Mouse (Mus musculus) MEL (cell line): ENCODE results near the gene D6Ertd527e.
A peak's percentile ranks its signal among the peaks of the same experiment; 100 is the strongest.

Experiments
- CHD2 ChIP-seq: IDR thresholded peaks from 2 replicates; pipeline ENCODE4 v1.6.1; 2011; ENCODE audit warnings: low read length, improper control_type of control experiment
- EP300 ChIP-seq, 2 experiments: IDR thresholded peaks; 2 replicates each; pipeline ENCODE4 v1.6.1; 2011; ENCODE audit warnings: improper control_type of control experiment in 2 of 2, low read length in 2 of 2, low read depth in 1 of 2, mild to moderate bottlenecking in 1 of 2
- GATA1 ChIP-seq: IDR thresholded peaks from 2 replicates; pipeline ENCODE4 v1.6.1; 2011; ENCODE audit warnings: low read depth, low read length, improper control_type of control experiment
- MAFK ChIP-seq: IDR thresholded peaks from 2 replicates; pipeline ENCODE4 v1.6.1; 2011; ENCODE audit warnings: low read depth, mild to moderate bottlenecking, low read length, improper control_type of control experiment, borderline replicate concordance
- POLR2A ChIP-seq, 2 experiments: IDR thresholded peaks; 2 replicates each; pipeline ENCODE4 v1.6.1; 2011 to 2012; ENCODE audit warnings: low read length in 2 of 2, mild to moderate bottlenecking in 2 of 2, control low read depth in 1 of 2, improper control_type of control experiment in 1 of 2, low read depth in 1 of 2, moderate library complexity in 1 of 2; ENCODE audit not compliant: control insufficient read depth in 1 of 2, insufficient read depth in 1 of 2, poor library complexity in 1 of 2
- SIN3A ChIP-seq: IDR thresholded peaks from 2 replicates; pipeline ENCODE4 v1.6.1; 2012; ENCODE audit warnings: low read length, improper control_type of control experiment, inconsistent platforms
- USF1 ChIP-seq: IDR thresholded peaks from 2 replicates; pipeline ENCODE4 v1.6.1; 2014; ENCODE audit warnings: low read depth, mild to moderate bottlenecking, inconsistent platforms, low read length, improper control_type of control experiment, moderate library complexity

- TF ChIP-seq POLR2A (IDR thresholded peaks at IDR 0.05; ENCODE audit: control insufficient read depth in 1 of 2, insufficient read depth in 1 of 2, low read depth in 1 of 2, low read length in 2 of 2, poor library complexity in 1 of 2) (no peak), SIN3A (peak; percentile 93), EP300 (IDR thresholded peaks at IDR 0.05; ENCODE audit: low read depth in 1 of 2, low read length in 2 of 2) (peak; percentile 99 to 100), MAFK (peak; percentile 44; the same call in 1 of the 2 replicates), CHD2 (no peak), USF1 (no peak), GATA1 (peak; percentile 99)
Observed at GRCm38 (mm10) chr6:87085026-87085425, 19.5 kb upstream of the D6Ertd527e start.
